Mouse (Mus musculus): ENCODE data around the gene Dyrk3. TPM values are rescaled to one million over a fixed set of nuclear protein-coding genes. Genes with fewer than 3 reads are reported as not detected.
A peak's percentile ranks its signal among the peaks of the same experiment; 100 is the strongest.

Dyrk3 gene
- polyA plus RNA-seq, 1 experiment from 2014 or later, result 18.7 TPM

DNA sequence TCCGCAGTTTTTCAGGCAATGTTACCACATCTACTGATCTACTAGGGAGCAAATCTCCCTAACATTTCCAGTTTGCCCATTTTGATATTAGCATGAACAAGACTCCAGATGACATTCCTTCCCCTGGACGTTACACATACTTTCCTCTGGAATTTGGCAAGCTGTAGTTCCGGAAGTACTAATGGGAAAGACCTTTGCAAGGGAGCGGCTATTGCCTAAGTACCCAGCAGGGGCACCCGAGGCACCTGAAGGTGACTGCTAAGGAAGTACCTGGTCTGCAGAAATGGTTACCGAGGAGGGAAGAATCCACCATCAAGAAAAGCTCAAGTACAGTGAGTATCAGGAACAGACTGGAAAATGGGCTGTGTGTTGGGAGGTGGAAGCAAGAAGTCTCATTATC, 25.6 kb downstream of the Dyrk3 start:
- H3K27me3 ChIP-seq (ENCODE audit: control insufficient read depth, insufficient read depth, low read length), result no peaks in the 10 kb centered on the region
- no peak overlapping the region for H3K27ac ChIP-seq (replicated peaks; ENCODE audit: low read depth, low read length)
- H3K36me3 ChIP-seq (ENCODE audit: control insufficient read depth, insufficient read depth, low read length), result no peaks in the 10 kb centered on the region
- ATAC-seq (ENCODE audit: low FRiP score, low TSS enrichment) (no peak), DNase-seq (no peak)
- H3K9ac ChIP-seq (replicated peaks; ENCODE audit: low read length), result no peak overlapping the region
- no peak overlapping the region for H3K4me3 ChIP-seq (replicated peaks; ENCODE audit: low read depth, low read length)
- H3K4me2 ChIP-seq (ENCODE audit: low read length), result no peak overlapping the region
- H3K9me3 ChIP-seq (ENCODE audit: control insufficient read depth, low read length), result no peaks in the 10 kb centered on the region
- H3K4me1 ChIP-seq (ENCODE audit: control insufficient read depth, insufficient read depth, low read length), result no peaks in the 10 kb centered on the region
- 47% methylated on average over 6 of the region's 6 CpGs for WGBS

DNA sequence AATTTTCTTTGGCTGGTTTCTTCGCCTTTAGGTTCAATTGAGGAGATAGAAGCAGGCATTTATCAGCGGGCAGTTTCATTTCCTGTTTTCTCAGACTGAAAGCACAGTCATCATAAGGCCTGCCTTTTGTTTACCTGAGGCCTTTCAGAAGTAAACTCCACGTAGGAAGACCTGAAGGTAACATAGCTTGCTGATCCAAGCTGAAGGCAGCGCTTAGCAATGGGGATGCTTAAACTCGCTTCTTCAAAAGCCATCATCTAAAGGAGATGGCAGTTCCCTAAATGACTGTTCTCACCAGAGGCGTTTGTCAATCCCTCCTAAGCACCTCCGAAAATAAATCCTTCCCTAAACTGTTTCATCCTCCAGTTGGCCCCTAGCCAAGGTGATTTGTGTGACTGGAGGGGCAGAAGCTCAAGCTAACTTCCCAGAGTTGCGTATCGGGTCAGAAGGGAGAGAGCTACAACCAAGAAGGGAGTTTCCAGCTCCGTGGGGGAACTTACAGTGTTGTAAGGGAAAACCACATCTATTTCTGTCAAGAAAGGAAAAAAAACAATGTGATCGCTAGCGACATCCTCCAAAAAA, 27.5 kb downstream of the Dyrk3 start:
- Histone ChIP-seq H3K4me2 (ENCODE audit: low read length) (no peak overlapping the region), H3K4me3 (replicated peaks; ENCODE audit: low read depth, low read length) (no peak overlapping the region), H3K27ac (replicated peaks; ENCODE audit: low read depth, low read length) (no peak overlapping the region), H3K9me3 (ENCODE audit: control insufficient read depth, low read length) (no peaks in the 10 kb centered on the region), H3K4me1 (ENCODE audit: control insufficient read depth, insufficient read depth, low read length) (no peaks in the 10 kb centered on the region), H3K27me3 (ENCODE audit: control insufficient read depth, insufficient read depth, low read length) (no peaks in the 10 kb centered on the region), H3K36me3 (ENCODE audit: control insufficient read depth, insufficient read depth, low read length) (no peaks in the 10 kb centered on the region), H3K9ac (replicated peaks; ENCODE audit: low read length) (no peak overlapping the region)
- ATAC-seq (ENCODE audit: low FRiP score, low TSS enrichment) (no peak), DNase-seq (no peak)
- WGBS, result 80% methylated on average over 12 of the region's 12 CpGs

DNA sequence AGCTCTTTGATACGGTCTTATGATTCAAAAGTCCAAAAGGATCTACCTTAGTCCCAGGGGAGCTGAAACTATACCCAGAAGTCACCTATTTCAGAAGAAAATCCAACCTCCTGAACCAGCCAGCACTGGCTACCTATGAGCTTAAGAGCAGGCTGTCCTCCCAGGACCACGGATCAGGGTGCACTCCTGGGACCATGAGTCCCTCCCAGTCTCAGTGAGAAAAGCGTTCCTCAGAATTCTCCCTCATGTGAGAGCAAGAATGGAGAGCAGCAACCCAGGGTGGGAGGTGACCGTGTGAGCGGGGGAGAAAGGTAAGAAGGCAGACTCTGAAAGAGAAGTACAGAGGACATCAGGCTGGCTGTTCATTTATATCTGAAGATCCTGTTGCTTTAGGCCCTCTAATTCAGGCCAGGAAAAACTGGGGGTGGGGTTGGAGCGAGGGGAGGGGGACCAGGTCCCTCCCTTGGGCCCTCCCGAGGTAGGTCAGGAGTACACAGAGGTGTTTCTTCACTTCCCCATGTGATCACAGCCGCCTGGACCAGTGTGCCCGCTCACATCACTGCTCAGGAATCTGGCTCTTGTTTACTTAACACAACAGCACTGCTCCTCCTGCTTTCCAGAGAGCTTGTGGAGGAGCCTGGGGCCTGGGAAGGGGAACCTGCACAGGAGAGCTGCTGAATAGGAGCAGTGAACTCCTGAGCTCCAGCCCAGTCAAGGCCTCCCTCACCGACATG, 30.4 kb downstream of the Dyrk3 start:
- no peak for ATAC-seq (ENCODE audit: low FRiP score, low TSS enrichment)
- 75% methylated on average over 10 of the region's 10 CpGs for WGBS

DNA sequence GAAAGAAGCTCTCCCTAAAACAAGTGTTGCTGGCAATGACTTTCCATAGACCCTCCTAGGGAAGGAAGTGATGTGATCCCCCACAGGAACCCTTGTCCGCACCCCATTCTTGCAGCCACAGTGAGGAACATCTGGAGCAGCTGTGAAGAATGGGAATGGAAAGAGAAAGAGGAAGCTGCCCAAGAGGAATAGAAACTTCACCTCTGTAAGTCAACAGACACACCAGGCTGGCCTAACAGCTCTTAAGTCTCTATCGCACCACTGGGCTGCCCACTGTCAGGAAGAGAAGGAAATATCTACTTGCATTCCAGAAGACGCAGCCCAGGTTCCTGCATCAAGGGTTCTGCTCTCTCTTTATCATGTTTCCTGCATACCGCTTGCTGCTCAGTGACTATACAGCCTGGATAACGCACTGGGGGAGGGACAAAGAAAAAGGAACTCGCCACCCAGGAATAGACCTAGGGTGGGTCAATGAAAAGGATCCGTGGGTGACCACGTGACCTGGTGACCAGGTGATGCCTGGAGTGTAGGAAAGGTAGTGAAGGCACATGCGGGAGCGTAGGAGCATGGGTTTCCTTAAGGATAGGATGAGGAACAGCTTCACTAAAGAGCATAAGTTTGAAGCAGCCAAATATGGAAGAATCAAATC, 34.2 kb downstream of the Dyrk3 start:
- Histone ChIP-seq H3K27ac (replicated peaks; ENCODE audit: low read depth, low read length) (no peak overlapping the region), H3K27me3 (ENCODE audit: control insufficient read depth, insufficient read depth, low read length) (no peaks in the 10 kb centered on the region), H3K9ac (replicated peaks; ENCODE audit: low read length) (no peak overlapping the region), H3K9me3 (ENCODE audit: control insufficient read depth, low read length) (no peaks in the 10 kb centered on the region), H3K4me1 (ENCODE audit: control insufficient read depth, insufficient read depth, low read length) (no peaks in the 10 kb centered on the region), H3K4me3 (replicated peaks; ENCODE audit: low read depth, low read length) (no peak overlapping the region), H3K36me3 (ENCODE audit: control insufficient read depth, insufficient read depth, low read length) (no peaks in the 10 kb centered on the region), H3K4me2 (ENCODE audit: low read length) (no peak overlapping the region)
- no peak for ATAC-seq (ENCODE audit: low FRiP score, low TSS enrichment)
- 89% methylated on average over 10 of the region's 10 CpGs for WGBS
- no peak for DNase-seq

More for the DNA sequence above, 30.4 kb downstream of the Dyrk3 start:
- no peaks in the 10 kb centered on the region for H3K27me3 ChIP-seq (ENCODE audit: control insufficient read depth, insufficient read depth, low read length)
- H3K9me3 ChIP-seq (ENCODE audit: control insufficient read depth, low read length), result no peaks in the 10 kb centered on the region
- no peak overlapping the region for H3K4me2 ChIP-seq (ENCODE audit: low read length)
- no peak overlapping the region for H3K4me3 ChIP-seq (replicated peaks; ENCODE audit: low read depth, low read length)
- H3K27ac ChIP-seq (replicated peaks; ENCODE audit: low read depth, low read length), result no peak overlapping the region
- H3K36me3 ChIP-seq (ENCODE audit: control insufficient read depth, insufficient read depth, low read length), result no peaks in the 10 kb centered on the region
- DNase-seq, result no peak
- no peaks in the 10 kb centered on the region for H3K4me1 ChIP-seq (ENCODE audit: control insufficient read depth, insufficient read depth, low read length)
- no peak overlapping the region for H3K9ac ChIP-seq (replicated peaks; ENCODE audit: low read length)

DNA sequence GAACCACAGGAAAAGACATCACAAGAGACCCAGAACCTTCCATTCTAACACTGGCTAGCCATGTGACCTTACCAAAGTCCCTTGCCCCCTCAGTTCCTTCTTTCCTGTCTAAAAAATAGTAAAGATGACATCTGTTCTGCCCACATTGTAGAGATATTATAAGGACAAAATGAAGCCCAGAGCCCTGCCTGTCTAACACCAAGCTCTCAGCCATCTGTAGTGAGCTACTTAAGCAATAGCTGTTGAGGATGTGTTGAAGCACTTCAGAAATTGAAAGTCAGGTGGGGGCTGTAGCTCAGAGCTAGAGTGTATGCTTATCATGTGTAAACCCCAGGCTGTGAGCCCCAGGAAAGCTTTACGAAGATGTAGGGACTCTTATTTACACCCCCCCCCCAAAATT, 37.3 kb downstream of the Dyrk3 start:
- Histone ChIP-seq H3K9me3 (ENCODE audit: control insufficient read depth, low read length) (no peaks in the 10 kb centered on the region), H3K27me3 (ENCODE audit: control insufficient read depth, insufficient read depth, low read length) (no peaks in the 10 kb centered on the region), H3K9ac (replicated peaks; ENCODE audit: low read length) (no peak overlapping the region), H3K4me1 (ENCODE audit: control insufficient read depth, insufficient read depth, low read length) (peaks cover 4% of the 10 kb centered on the region), H3K4me2 (ENCODE audit: low read length) (no peak overlapping the region), H3K27ac (replicated peaks; ENCODE audit: low read depth, low read length) (no peak overlapping the region), H3K36me3 (ENCODE audit: control insufficient read depth, insufficient read depth, low read length) (no peaks in the 10 kb centered on the region), H3K4me3 (replicated peaks; ENCODE audit: low read depth, low read length) (no peak overlapping the region)
- 86% methylated on average over 1 of the region's 1 CpGs for WGBS
- DNase-seq (no peak), ATAC-seq (ENCODE audit: low FRiP score, low TSS enrichment) (no peak)

DNA sequence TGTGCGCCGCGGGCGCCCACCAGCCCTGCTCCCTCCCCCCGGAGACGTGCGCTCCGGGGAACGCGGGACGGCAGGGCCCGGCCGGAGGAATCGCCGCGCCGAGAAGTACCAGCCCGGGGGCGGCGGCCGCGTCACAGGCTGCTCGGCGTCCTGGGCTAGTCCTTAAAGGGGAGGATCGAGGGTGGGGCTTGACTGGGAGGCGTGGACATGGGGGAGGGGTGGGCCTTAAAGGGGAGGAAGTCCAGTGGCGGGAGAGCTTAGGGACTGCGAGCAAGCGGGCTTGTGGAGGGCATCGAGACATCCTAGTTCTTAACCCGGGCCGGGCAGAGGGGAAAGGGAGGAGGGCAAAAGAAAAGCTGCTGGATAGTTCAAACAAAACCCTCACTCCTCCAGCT, 40.4 kb downstream of the Dyrk3 start, which contains the start of gene Mapkapk2:
Gene Mapkapk2 (minus strand): TSS at position 127 of the 395 bp plus-strand sequence.
- Histone ChIP-seq H3K9me3 (ENCODE audit: control insufficient read depth, low read length) (no peaks in the 10 kb centered on the region), H3K4me1 (ENCODE audit: control insufficient read depth, insufficient read depth, low read length) (peaks cover 18% of the 10 kb centered on the region), H3K9ac (replicated peaks; ENCODE audit: low read length) (peak within 1 kb of the TSS; percentile 86), H3K36me3 (ENCODE audit: control insufficient read depth, insufficient read depth, low read length) (no peaks in the 10 kb centered on the region), H3K4me3 (replicated peaks; ENCODE audit: low read depth, low read length) (peak within 1 kb of the TSS; percentile 90), H3K27me3 (ENCODE audit: control insufficient read depth, insufficient read depth, low read length) (no peaks in the 10 kb centered on the region), H3K27ac (replicated peaks; ENCODE audit: low read depth, low read length) (peak within 1 kb of the TSS; percentile 82), H3K4me2 (ENCODE audit: low read length) (peak within 1 kb of the TSS; percentile 80)
- ATAC-seq (ENCODE audit: low FRiP score, low TSS enrichment), result peak; percentile 93
- DNase-seq, result peak; percentile 97
- under 1% methylated on average over 32 of the region's 32 CpGs for WGBS

DNA sequence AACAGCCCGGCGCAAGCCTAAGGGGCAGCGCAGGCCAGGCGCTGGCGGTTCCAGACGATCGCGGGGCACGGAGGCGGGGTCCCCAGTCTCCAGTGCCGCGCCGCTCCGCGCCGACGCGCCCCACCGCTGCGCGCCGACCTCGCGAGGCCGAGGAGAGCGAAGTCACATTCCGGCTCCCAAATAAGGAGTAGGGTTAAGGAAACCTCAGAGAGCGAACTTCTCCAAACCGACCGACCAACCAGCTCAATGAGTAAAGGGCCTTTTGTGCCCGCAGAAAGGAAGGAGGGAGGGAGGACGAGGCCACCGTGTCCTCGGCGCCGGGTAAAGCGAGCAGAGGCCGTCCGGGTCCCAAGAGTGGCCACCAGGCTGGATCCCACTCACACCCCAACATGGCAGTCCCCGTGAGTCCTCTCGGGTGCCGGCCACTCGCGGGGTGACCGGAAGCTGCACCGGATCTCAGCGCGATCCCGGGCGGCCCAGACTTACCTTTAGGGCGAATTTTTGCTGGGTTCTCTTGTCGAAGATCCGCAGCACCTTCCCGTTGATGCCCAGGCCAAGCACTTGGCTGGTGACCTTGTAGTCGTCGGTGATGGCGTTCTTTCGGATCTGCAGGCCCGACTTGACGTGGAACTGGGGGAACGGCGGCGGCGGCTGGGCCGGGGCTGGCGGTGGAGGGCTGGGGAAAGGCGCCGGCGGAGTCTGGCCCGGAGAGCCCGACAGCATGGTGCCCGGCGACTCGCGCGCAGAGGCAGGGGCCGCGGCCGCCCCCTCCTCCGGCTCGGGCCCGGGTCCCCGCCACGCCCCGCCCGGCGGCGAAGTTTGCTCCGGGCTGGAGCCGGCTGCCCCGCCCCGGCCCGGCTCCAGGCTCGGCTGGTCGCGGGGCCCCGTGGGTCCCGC, 41.1 kb downstream of the Dyrk3 start:
- under 1% methylated on average over 95 of the region's 98 CpGs for WGBS
- H3K9me3 ChIP-seq (ENCODE audit: control insufficient read depth, low read length), result no peaks in the 10 kb centered on the region
- peaks cover 25% of the 10 kb centered on the region for H3K4me1 ChIP-seq (ENCODE audit: control insufficient read depth, insufficient read depth, low read length)
- peak overlapping the region; percentile 80 for H3K4me2 ChIP-seq (ENCODE audit: low read length)
- DNase-seq, result peak; percentile 77
- H3K27ac ChIP-seq (replicated peaks; ENCODE audit: low read depth, low read length), result peak overlapping the region; percentile 82
- peak; percentile 69 for ATAC-seq (ENCODE audit: low FRiP score, low TSS enrichment)
- H3K9ac ChIP-seq (replicated peaks; ENCODE audit: low read length), result peak overlapping the region; percentile 86
- H3K27me3 ChIP-seq (ENCODE audit: control insufficient read depth, insufficient read depth, low read length), result no peaks in the 10 kb centered on the region
- H3K36me3 ChIP-seq (ENCODE audit: control insufficient read depth, insufficient read depth, low read length), result no peaks in the 10 kb centered on the region
- H3K4me3 ChIP-seq (replicated peaks; ENCODE audit: low read depth, low read length), result peak overlapping the region; percentile 90

DNA sequence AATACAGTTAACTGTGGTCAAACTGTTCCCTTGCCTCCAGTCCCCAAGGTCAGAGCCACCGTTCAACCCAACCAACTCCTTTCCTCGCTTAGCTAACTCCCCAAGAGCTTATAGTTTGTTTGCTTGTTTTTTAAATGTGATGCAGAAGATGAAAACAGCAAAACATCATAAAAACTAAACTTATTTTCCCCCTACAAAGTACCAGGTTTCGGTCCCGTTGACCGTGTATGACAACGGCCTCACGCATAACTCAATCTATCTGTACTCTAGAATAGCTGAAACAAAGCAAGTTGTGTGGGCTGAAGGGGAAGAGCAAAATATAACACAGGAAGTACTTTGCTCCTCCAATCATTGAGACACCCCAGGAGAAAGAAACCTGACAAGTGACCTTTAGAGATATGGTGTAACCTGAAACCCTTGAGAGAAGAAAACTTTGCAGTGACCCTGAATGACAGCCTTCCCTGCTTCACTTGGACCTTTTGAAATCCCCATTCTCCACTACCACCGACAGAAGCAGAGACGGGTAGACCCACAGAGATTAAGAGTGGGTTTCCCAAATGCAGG, 41.9 kb downstream of the Dyrk3 start:
- DNase-seq (no peak), ATAC-seq (ENCODE audit: low FRiP score, low TSS enrichment) (no peak)
- Histone ChIP-seq H3K27ac (replicated peaks; ENCODE audit: low read depth, low read length) (peak overlapping the region; percentile 82), H3K4me1 (ENCODE audit: control insufficient read depth, insufficient read depth, low read length) (peaks cover 29% of the 10 kb centered on the region), H3K9ac (replicated peaks; ENCODE audit: low read length) (peak overlapping the region; percentile 86), H3K4me2 (ENCODE audit: low read length) (peak overlapping the region; percentile 80), H3K36me3 (ENCODE audit: control insufficient read depth, insufficient read depth, low read length) (no peaks in the 10 kb centered on the region), H3K4me3 (replicated peaks; ENCODE audit: low read depth, low read length) (peak overlapping the region; percentile 90), H3K9me3 (ENCODE audit: control insufficient read depth, low read length) (no peaks in the 10 kb centered on the region), H3K27me3 (ENCODE audit: control insufficient read depth, insufficient read depth, low read length) (no peaks in the 10 kb centered on the region)
- 17% methylated on average over 9 of the region's 9 CpGs for WGBS

All from midbrain, embryonic 14.5 days (tissue).